8 mouse cellular contexts compared by ENCODE assay signal in the genomic region with DNA sequence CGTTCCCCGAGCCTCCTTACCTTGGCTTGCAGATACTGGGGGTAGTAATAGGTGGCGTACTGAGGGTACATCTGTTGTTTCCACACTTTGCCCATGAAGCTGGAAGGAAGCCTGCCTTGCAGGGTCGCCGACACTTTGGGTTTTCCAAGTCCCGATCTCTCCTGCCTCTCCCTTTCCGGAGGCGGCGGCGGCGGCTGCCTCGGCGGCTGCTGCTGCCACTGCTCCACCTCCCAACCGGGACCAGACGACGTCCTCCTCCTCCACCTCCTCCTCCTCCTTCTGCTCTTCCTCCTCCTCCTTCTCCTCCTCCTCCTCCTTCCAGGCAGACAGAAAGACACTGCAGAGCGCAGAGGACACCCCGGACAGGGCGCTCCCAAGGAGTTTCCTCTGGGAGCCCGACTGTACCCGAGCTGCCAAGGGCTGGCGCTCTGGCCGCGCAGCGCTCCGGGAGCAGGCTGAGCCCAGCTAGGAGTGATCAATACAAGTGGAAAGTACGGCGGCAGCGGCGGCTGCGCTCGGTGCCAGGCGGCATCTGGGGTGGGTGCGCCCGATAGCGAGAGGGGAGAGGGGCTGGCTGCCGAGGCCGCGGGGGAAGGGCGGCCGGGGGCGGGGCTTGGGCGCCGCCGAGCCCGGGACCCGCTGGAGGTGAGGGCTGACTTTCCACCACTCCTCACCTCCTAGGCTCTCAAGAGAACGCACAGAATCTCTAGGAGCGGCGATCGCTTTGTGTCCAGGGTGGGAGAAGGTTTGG. TPM values are rescaled to one million over a fixed set of nuclear protein-coding genes. Genes with fewer than 3 reads are reported as not detected.
DNase-seq lines count a peak whose midpoint lies in the region; ATAC-seq lines count a peak whose summit lies in the region.

Gene Rbms1 (minus strand): TSS at position 522 of the 751 bp plus-strand sequence.

- peak within 1 kb of the TSS; percentile 60 for H3K4me2 ChIP-seq in intestine, embryonic 14.5 days (ENCODE audit: low read length)

- ATAC-seq in intestine, embryonic 14.5 days (replicated peaks; ENCODE audit: low FRiP score, low TSS enrichment, low read depth) = peak; percentile 73
- peak; percentile 64 for ATAC-seq in megakaryocyte, adult 5-6 weeks (ENCODE audit: poor library complexity, severe bottlenecking)

- H3K36me3 ChIP-seq in intestine, embryonic 14.5 days (ENCODE audit: control insufficient read depth, insufficient read depth, low read length) = no peaks in the 10 kb centered on the region

- intact Hi-C loops in gastrocnemius, postnatal 36 days (cut with DNase I) = loop anchor here (5.0 to 10.0 kb wide), 4 partner anchors 61 to 442 kb away; no protein-coding TSS in a partner anchor

- H3K4me3 ChIP-seq in intestine, embryonic 14.5 days (ENCODE audit: low read depth, low read length) = peak within 1 kb of the TSS; percentile 93

- H3K4me1 ChIP-seq in intestine, embryonic 14.5 days (replicated peaks; ENCODE audit: control insufficient read depth, insufficient read depth, low read length) = peaks cover 21% of the 10 kb centered on the region

- DNase-seq in adrenal gland, adult (ENCODE audit: inconsistent age in 2 of 2, low spot score in 1 of 2) = peak; percentile 80 to 94
- DNase-seq in embryo, embryonic 11 days = peak; percentile 87
- peak; percentile 63 to 76 for DNase-seq in gastrocnemius, postnatal 36 days
- DNase-seq in intestine, embryonic 14.5 days (ENCODE audit: low spot score) = peak; percentile 91
- DNase-seq in left cerebral cortex, adult 9 months (ENCODE audit: low spot score in 2 of 2) = peak; percentile 26 to 43
- DNase-seq in right cerebral cortex, postnatal 10 days (ENCODE audit: low spot score in 2 of 2) = peak; percentile 74 to 75
- no peak for DNase-seq in c-Kit-positive CD71-positive TER-119-positive erythroid progenitor cells, embryonic 14.5 days (ENCODE audit: low spot score)

- peak within 1 kb of the TSS; percentile 97 for H3K27ac ChIP-seq in intestine, embryonic 14.5 days (ENCODE audit: low read depth)

- peak within 1 kb of the TSS; percentile 86 for H3K9ac ChIP-seq in intestine, embryonic 14.5 days (ENCODE audit: low read length)

- WGBS in intestine, embryonic 14.5 days = under 1% methylated on average over 48 of the region's 51 CpGs

- no peaks in the 10 kb centered on the region for H3K27me3 ChIP-seq in intestine, embryonic 14.5 days (replicated peaks; ENCODE audit: control insufficient read depth, insufficient read depth, low read length)

- no peaks in the 10 kb centered on the region for H3K9me3 ChIP-seq in intestine, embryonic 14.5 days (ENCODE audit: control insufficient read depth, low read length)

RNA-seq across cellular contexts. Expression of gene Rbms1, which starts in this region (rescaled TPM):
- 10 to 100 TPM; 17.8 to 20.1 TPM for total RNA-seq in gastrocnemius, postnatal 36 days (2021)
- polyA plus RNA-seq in intestine, embryonic 14.5 days (2014; fragmentation: Nextera tagmentation; extraction: Ambion mirVana) = 100 and 101 TPM in 2 replicates
- 110 and 115 TPM in 2 replicates for total RNA-seq in megakaryocyte, adult 5-6 weeks (2015)
- 97.8 and 105 TPM in 2 replicates for total RNA-seq in megakaryocyte, adult 5-6 weeks (2017)

Comparison
In these comparisons a context has a peak if more than half of its experiments do, and no peak if none do; other contexts are left out.
1. RNA of gene Rbms1 (total RNA-seq): 97.8 to 115 TPM in megakaryocyte, adult 5-6 weeks; 17.8 to 20.1 TPM in gastrocnemius, postnatal 36 days; every median in the first group is over 4 times any median in the second.